Mouse (Mus musculus): ENCODE measurements around the gene Ly6g6d.

GRCm38 (mm10) chr17:35101161-35101560, 23.3 kb upstream of the Ly6g6d start:
- no peak for TF ChIP-seq CTCF (IDR thresholded peaks at IDR 0.05; ENCODE audit: borderline replicate concordance, extremely low read depth, insufficient read depth, insufficient read length)
- TF ChIP-seq POLR2A (IDR thresholded peaks at IDR 0.05; ENCODE audit: borderline replicate concordance, extremely low read depth, insufficient read depth, insufficient read length, poor library complexity, severe bottlenecking) = no peak

Measured in brain, embryonic 14.5 days (tissue).